Mouse (Mus musculus) urinary bladder, adult 18-20 months (tissue): ENCODE data around the gene Atf6.

Source experiments
- DNase-seq, 2 experiments: peaks; one replicate each; pipeline ENCODE4 v3.0.0; 2022; ENCODE audit warnings: low spot score in 2 of 2, mixed read lengths in 2 of 2

The Atf6 gene

DNA sequence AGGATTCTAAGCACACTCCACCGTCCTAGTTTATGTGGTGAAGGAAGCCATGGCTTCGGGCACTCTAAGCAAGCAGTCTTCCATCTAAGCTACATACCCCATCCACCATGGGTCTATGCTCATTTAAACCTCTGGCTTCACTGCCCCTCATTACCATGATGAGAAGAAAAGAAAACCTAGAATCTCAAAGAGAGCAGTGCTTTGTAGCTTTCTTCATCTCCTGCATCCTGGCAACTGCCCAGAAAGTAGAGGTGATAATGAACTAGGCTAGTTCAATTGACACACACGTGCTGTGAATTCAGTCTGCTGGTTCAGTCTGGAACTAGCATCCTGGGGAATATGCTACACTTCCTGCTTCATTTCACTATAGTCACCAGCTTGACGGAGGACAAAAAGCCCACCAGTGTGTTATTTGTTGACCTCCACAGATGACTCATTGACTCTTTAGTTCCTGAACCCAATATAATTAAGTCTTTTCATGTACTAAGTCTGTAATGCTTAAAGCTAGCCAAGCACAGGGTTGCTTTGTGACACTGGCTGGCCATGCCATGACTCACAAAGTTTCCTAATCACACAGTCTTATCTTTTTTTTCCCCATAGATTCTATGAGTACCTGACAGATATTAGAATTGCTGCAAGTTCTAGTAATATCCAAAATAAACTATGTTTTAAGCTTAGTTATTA lies 162.5 kb downstream of the Atf6 start:
- DNase-seq = no peak

- DNase-seq = no peak
Measured at GRCm38 (mm10) chr1:170704103-170704502, 163.5 kb downstream of the Atf6 start.

DNA sequence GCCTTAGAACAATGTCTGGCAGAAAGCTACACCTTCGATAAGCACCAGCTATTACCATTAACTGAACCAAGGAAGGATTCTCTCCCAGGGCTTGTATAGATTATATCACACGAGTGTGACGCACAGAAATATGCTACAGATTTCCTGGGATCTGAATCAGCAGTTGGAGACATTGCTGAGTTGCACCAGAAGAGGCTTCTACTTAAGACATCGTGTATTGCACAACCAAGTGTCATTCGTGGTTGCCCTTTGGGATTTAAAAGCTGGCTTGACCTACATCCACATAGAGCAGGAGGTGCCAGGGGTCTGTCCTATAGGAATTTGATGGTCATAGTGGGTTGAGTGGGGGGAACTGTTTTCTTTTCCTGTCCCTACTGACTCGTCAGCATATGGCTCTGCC lies 164.6 kb downstream of the Atf6 start:
- no peak for DNase-seq

DNA sequence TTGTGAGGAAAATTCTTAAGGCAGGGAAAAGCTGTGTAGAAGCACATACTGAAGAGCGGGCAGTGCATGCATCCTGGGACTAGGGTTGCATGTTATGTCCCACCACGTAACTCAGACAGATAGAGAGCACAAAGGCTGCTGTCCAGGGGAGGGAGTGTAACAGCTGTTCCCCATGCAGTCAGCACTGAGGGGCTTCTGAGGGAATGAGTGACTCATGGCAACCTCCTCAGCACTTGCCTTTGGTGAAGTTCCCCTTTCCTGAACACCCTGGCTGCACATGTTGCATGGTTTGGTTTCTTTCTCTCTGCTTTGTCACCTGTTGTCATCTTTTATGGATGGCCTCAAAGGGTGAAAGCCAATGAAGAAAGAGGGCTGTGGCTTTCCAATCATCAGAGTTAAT lies 165.3 kb downstream of the Atf6 start:
- DNase-seq = no peak

- DNase-seq = no peak
Measured at GRCm38 (mm10) chr1:170701582-170701981, 166.0 kb downstream of the Atf6 start.

DNA sequence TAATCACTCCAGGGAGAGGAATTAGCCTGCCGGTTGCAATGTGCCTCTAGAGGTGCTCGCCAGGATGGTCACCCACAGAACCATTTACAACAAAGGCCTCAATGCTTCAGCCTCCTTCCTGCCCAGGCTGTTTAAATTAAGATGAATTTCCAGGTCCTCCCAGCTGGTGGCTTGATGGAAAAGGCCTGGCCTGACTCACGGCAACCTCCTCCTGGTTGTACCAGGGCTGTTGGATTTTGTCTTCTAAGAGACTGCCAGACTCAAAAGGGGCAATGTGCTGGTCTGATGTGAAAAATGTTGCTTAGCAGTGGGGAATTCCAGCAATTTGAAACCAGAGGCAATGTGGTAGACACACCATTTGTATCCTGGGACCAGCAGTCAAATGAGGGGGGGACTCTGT lies 166.4 kb downstream of the Atf6 start:
- DNase-seq = no peak

GRCm38 (mm10) chr1:170700496-170701027 lies 167.0 kb downstream of the Atf6 start:
- no peak for DNase-seq

- DNase-seq = no peak
Measured at GRCm38 (mm10) chr1:170699553-170699952, 168.0 kb downstream of the Atf6 start.

GRCm38 (mm10) chr1:170698771-170699170 lies 168.8 kb downstream of the Atf6 start:
- DNase-seq = no peak

GRCm38 (mm10) chr1:170697771-170698356 lies 169.7 kb downstream of the Atf6 start:
- no peak for DNase-seq

GRCm38 (mm10) chr1:170696996-170697395 lies 170.6 kb downstream of the Atf6 start:
- DNase-seq = no peak

DNA sequence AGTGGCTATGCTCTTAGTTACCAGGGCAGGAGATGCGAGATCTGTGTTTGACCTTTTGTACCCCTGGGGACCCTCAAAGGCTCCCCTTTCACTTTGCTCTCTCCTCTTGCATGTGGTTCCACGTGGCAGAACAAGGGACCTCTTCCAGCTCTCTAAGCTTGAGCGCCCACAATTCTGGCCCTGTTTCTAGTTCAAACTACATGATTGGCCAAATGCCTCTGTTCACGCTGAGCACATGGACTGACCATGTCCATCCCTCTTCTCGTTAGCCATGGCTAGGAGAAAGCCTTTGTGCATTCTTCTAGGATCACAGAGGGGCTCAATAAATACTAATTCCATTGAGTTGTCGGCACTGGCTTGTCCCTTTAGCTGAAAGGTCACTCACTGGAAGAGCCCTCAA lies 172.2 kb downstream of the Atf6 start:
- DNase-seq = no peak

DNA sequence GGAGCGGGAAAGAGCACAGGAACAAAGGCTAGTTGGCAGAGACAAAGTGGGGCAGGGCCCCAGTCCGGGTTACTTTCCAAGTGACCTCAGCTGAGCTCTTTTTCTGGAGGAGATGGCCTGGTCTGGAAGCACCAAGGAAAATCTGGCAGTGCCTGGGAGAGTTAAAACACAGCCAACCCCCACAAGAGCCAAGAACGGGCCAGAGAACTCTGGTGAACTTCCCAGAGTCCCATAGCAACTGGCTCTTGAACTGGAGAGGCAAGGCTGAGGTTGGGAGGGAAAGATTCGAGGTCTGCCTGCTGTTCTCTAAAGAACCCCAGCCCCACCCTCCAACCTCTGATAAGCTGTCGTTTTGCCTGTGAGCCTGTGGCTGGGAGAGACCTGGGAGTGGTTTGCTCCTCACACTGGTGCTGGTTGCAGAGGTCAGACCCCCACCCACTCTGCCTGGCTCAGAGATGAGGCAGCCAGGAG lies 172.7 kb downstream of the Atf6 start:
- peak in 1 of 2 experiments; percentile 60 for DNase-seq

DNA sequence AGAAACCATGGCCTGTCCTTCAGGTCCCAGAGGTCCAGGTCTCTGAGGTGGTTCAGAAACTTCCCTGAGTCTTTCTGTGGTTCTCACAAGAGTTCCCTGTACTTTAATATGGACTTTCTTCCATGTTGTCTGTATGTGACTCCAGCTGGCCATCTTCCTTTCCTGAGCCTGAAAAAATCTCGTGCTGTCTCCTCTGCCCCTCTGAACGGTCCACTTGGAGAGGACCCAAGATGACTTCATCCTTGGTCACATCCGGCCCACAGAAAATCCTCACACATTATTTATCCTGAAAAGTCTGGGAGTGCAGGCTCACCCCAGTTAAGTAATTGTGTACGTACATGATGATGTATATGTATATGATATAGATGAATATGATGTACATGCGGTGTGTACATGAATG lies 176.3 kb downstream of the Atf6 start:
- DNase-seq = no peak

DNA sequence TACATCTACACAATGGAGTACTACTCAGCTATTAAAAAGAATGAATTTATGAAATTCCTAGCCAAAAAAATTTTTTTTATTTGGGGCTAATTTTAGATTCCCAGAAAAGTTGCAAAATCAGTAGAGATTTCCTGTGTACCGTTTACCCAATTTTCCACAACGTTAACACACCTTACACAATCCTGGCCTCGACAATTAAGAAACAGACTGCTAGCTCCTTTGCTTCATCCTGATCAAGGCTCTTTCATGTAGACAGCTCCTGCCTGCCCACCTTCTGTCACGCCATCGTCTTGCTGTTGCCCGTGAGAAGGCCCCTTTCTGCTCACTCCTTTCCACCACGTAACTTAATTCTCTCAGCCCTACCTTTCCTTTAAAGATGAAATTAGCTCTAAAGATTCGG lies 177.8 kb downstream of the Atf6 start:
- DNase-seq = no peak

DNA sequence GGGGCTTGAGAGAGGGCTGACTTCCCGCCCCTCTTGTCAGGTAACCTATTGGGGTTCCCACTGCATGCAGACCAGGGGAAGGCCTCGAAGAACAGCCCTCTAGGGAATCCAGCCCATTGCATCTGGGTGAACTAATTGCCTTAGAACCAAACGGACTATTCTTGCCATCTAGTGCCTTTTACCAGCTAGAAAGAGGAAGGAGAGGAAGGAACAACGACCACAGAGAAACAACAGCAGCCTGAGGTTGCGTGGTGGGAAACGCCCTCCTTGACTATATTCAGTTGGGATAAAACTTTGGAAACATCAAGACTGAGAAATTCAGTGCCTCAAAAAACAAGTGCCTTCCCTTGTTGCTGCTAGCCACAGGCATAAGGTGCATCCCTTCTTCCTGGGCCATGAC lies 183.7 kb downstream of the Atf6 start:
- no peak for DNase-seq

GRCm38 (mm10) chr1:170679624-170680023 lies 187.9 kb downstream of the Atf6 start:
- no peak for DNase-seq

- DNase-seq = no peak
Measured at GRCm38 (mm10) chr1:170678861-170679260, 188.7 kb downstream of the Atf6 start.

- no peak for DNase-seq
Measured at GRCm38 (mm10) chr1:170677681-170678080, 189.9 kb downstream of the Atf6 start.

- no peak for DNase-seq
Measured at GRCm38 (mm10) chr1:170674184-170674775, 193.3 kb downstream of the Atf6 start.

- no peak for DNase-seq
Measured at GRCm38 (mm10) chr1:170665200-170665599, 202.4 kb downstream of the Atf6 start.

- DNase-seq = no peak
Measured at GRCm38 (mm10) chr1:170664620-170665185, 202.9 kb downstream of the Atf6 start.

DNA sequence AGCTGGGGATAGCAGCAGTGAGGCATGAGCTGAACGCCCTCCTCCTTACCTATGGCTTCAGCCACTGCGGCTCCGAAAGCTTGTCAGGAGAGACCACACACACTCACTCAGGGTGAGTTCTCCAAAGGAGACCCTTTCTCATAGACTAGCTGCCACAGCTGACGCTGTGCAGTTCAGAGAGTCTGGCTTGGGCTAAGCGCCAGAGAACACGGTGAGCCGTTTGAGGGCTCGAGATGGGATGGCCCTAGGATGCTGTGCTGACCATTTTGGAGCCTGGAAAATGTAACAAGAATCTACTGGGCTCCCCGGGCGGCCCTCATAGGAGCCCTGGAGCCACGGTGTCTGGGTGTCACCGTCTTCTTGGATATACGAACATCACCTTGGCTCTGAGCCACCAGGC lies 208.3 kb downstream of the Atf6 start:
- no peak for DNase-seq
